In the genomic region with DNA sequence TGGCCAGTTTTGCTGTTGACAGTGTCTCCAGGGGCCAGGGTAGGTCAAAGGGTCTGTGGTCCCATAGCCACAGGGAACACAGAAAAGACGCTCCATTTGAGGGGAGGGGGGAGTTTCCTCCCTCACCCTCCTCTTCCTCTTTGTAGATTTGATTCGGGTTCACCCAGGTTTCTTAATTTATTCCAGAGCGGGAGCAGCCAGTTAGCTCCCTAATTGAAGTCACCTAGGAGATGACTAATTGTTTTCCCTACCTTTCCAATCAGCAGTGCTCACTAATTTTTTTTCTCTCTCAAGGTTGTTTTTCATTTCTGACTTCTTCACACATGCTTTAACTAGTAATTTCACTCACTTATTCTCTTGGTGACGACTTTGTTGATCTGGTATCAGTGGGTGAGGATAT, we compare ENCODE assay signal across 29 mouse cellular contexts. TPM values are rescaled to one million over a fixed set of nuclear protein-coding genes. Genes with fewer than 3 reads are reported as not detected.
A peak's percentile ranks its signal among the peaks of the same experiment; 100 is the strongest.
DNase-seq lines count a peak whose midpoint lies in the region; ATAC-seq and TF ChIP-seq lines count a peak whose summit lies in the region.
"Had no signal": no experiment of that assay in that cellular context is flagged by ENCODE, and none has a peak within 500 bp of the region (broad histone marks: within the 10 kb centered on the region; RNA-seq: fewer than 3 reads in every experiment).

Gene Zar1l (minus strand): TSS at position 101 of the 400 bp plus-strand sequence.

- ATAC-seq in forebrain, embryonic 15.5 days (replicated peaks) = no peak
- ATAC-seq: CD4-positive, CD25-positive, alpha-beta regulatory T cell, adult 4 months; forebrain, embryonic 14.5 days; forebrain, postnatal 0 days had no signal

- H3ac ChIP-seq in C2C12 (ENCODE audit: control insufficient read depth, insufficient read length, low read depth) = peak within 1 kb of the TSS; percentile 6

- no peak within 1 kb of the TSS for H3K27ac ChIP-seq in left cerebral cortex, adult 2 months
- no peak within 1 kb of the TSS for H3K27ac ChIP-seq in ES-E14 (ENCODE audit: insufficient read depth, low read depth, low read length, poor library complexity, severe bottlenecking)
- H3K27ac ChIP-seq in forebrain, embryonic 15.5 days (replicated peaks) = no peak within 1 kb of the TSS
- H3K27ac ChIP-seq: embryonic facial prominence, embryonic 13.5 days; embryonic facial prominence, embryonic 15.5 days; forebrain, embryonic 10.5 days; forebrain, embryonic 12.5 days had no signal

- H3K27me3 ChIP-seq in C2C12 (ENCODE audit: control insufficient read depth, insufficient read depth, insufficient read length) (peaks cover 14% of the 10 kb centered on the region), E14TG2a.4 (ENCODE audit: insufficient read depth, low read length) (peaks cover 14% of the 10 kb centered on the region)
- no peaks in the 10 kb centered on the region for H3K27me3 ChIP-seq in forebrain, embryonic 15.5 days
- H3K27me3 ChIP-seq: CH12.LX; embryonic facial prominence, embryonic 13.5 days; embryonic facial prominence, embryonic 15.5 days had no signal

- H3K4me3 ChIP-seq in left cerebral cortex, adult 2 months = peak within 1 kb of the TSS; percentile 7; the same call in 1 of the 2 replicates
- no peak within 1 kb of the TSS for H3K4me3 ChIP-seq in C2C12 (ENCODE audit: insufficient read depth, poor library complexity, severe bottlenecking)
- H3K4me3 ChIP-seq in E14TG2a.4 (replicated peaks; ENCODE audit: low read length) = peak within 1 kb of the TSS; percentile 66
- peak within 1 kb of the TSS; percentile 32 to 37; a peak in 2 of 4 replicates for H3K4me3 ChIP-seq in ES-E14 (ENCODE audit: insufficient read depth in 1 of 2, low read depth in 1 of 2, low read length in 2 of 2, poor library complexity in 1 of 2, severe bottlenecking in 1 of 2)
- no peak within 1 kb of the TSS for H3K4me3 ChIP-seq in forebrain, embryonic 15.5 days
- H3K4me3 ChIP-seq: embryonic facial prominence, embryonic 13.5 days; embryonic facial prominence, embryonic 15.5 days; erythroblast, embryonic 14.5 days; forebrain, embryonic 10.5 days; forebrain, embryonic 12.5 days had no signal

- no peak for DNase-seq in left cerebral cortex, adult 2 months (ENCODE audit: extremely low spot score in 1 of 2, low spot score in 2 of 2)
- no peak for DNase-seq in left cerebral cortex, adult 9 months (ENCODE audit: low spot score in 2 of 2)
- no peak for DNase-seq in ES-E14 (ENCODE audit: low read depth, low spot score)
- no peak for DNase-seq in adrenal gland, adult (ENCODE audit: inconsistent age in 2 of 2, low spot score in 1 of 2)
- DNase-seq in kidney, adult 9 months = no peak
- DNase-seq: adrenal gland, adult 8-10 months; adrenal gland, postnatal 14 days; adrenal gland, postnatal 36 days; cerebellum, adult 11-12 months; cerebellum, adult 2 months; cerebellum, adult 9-10 months; cerebellum, postnatal 10 days; cerebellum, postnatal 25 days; embryo, embryonic 11 days; forebrain, postnatal 0 days had no signal

- intact Hi-C loops in left cerebral cortex, adult 2 months (cut with DNase I) = no loop called here

- 38% methylated on average over 4 of the region's 4 CpGs for WGBS in forebrain, embryonic 15.5 days

- in situ Hi-C loops in ES-E14 (cut with MboI; ENCODE audit: low sequenced_read_pairs in 2 of 2, unreplicated experiment in 2 of 2) = no loop called here

- H3K79me3 ChIP-seq in C2C12 (ENCODE audit: low read depth) = no peaks in the 10 kb centered on the region

- H3K79me2 ChIP-seq in C2C12 (ENCODE audit: control insufficient read depth, insufficient read depth) = no peaks in the 10 kb centered on the region

- TF ChIP-seq CTCF in left cerebral cortex, adult 2 months (IDR thresholded peaks at IDR 0.05) = no peak
- TF ChIP-seq CTCF in C2C12 (IDR thresholded peaks at IDR 0.05; ENCODE audit: control insufficient read depth, insufficient read depth, insufficient read length) (no peak), E14TG2a.4 (conservative IDR thresholded peaks at IDR 0.05; ENCODE audit: low read length) (no peak)

- H3K36me3 ChIP-seq in C2C12 (ENCODE audit: control insufficient read depth, insufficient read depth) = no peaks in the 10 kb centered on the region
- H3K36me3 ChIP-seq in E14TG2a.4 (ENCODE audit: insufficient read depth, low read length) = no peaks in the 10 kb centered on the region
- H3K36me3 ChIP-seq in ES-E14 (ENCODE audit: control insufficient read depth, insufficient read depth, low read length, poor library complexity, severe bottlenecking) = no peaks in the 10 kb centered on the region
- H3K36me3 ChIP-seq in forebrain, embryonic 15.5 days = no peaks in the 10 kb centered on the region
- H3K36me3 ChIP-seq: embryonic facial prominence, embryonic 13.5 days; embryonic facial prominence, embryonic 15.5 days; forebrain, embryonic 10.5 days; forebrain, embryonic 12.5 days had no signal

- H3K4me2 ChIP-seq in forebrain, embryonic 15.5 days (replicated peaks) = no peak within 1 kb of the TSS
- H3K4me2 ChIP-seq: embryonic facial prominence, embryonic 13.5 days; embryonic facial prominence, embryonic 15.5 days; forebrain, embryonic 12.5 days had no signal

- peaks cover 5% of the 10 kb centered on the region for H3K9me3 ChIP-seq in E14TG2a.4 (ENCODE audit: low read length)
- H3K9me3 ChIP-seq in ES-E14 (ENCODE audit: control insufficient read depth, insufficient read depth, low read depth, low read length) = no peaks in the 10 kb centered on the region
- H3K9me3 ChIP-seq in forebrain, embryonic 15.5 days = no peaks in the 10 kb centered on the region
- H3K9me3 ChIP-seq: embryonic facial prominence, embryonic 13.5 days; embryonic facial prominence, embryonic 15.5 days; forebrain, embryonic 10.5 days; forebrain, embryonic 12.5 days had no signal

- H3K4me1 ChIP-seq in E14TG2a.4 (replicated peaks; ENCODE audit: low read depth, low read length) (peaks cover 32% of the 10 kb centered on the region), ES-E14 (ENCODE audit: control insufficient read depth in 2 of 2, insufficient read depth in 2 of 2, low read length in 2 of 2, poor library complexity in 1 of 2) (peaks cover 3 to 7% of the 10 kb centered on the region in 2 experiments; a peak in 1 of 4 replicates)
- peaks cover 7% of the 10 kb centered on the region for H3K4me1 ChIP-seq in forebrain, embryonic 15.5 days

- peak within 1 kb of the TSS; percentile 45 for H3K9ac ChIP-seq in ES-E14 (ENCODE audit: insufficient read depth, low read depth, low read length, poor library complexity, severe bottlenecking)
- no peak within 1 kb of the TSS for H3K9ac ChIP-seq in forebrain, embryonic 15.5 days (replicated peaks)
- H3K9ac ChIP-seq: embryonic facial prominence, embryonic 13.5 days; embryonic facial prominence, embryonic 15.5 days; forebrain, embryonic 12.5 days; forebrain, postnatal 0 days had no signal

TF ChIP-seq in C2C12, 6 proteins besides CTCF, POLR2A, EP300 and RAD21:
- TF ChIP-seq MAX (IDR thresholded peaks at IDR 0.05) = no peak
- no peak for TF ChIP-seq FOSL1 (IDR thresholded peaks at IDR 0.05; ENCODE audit: insufficient read depth, low read length, poor library complexity, severe bottlenecking)
- no peak for TF ChIP-seq MYOG (IDR thresholded peaks at IDR 0.05; ENCODE audit: control insufficient read depth, extremely low read depth, insufficient read length)
- TF ChIP-seq CEBPB (IDR thresholded peaks at IDR 0.05; ENCODE audit: low read depth) = no peak
- TF ChIP-seq USF1 (IDR thresholded peaks at IDR 0.05; ENCODE audit: low read depth) = no peak
- no peak for TF ChIP-seq MYOD1 (IDR thresholded peaks at IDR 0.05; ENCODE audit: control insufficient read depth, insufficient read length, low read depth)

TF ChIP-seq in ES-E14, 5 proteins besides CTCF, POLR2A, EP300 and RAD21:
- TF ChIP-seq ZNF384 (IDR thresholded peaks at IDR 0.05; ENCODE audit: low read depth, low read length) (no peak), CHD2 (IDR thresholded peaks at IDR 0.05; ENCODE audit: low read depth, low read length) (no peak), MAFK (IDR thresholded peaks at IDR 0.05; ENCODE audit: insufficient read depth, low read depth, low read length) (no peak), ZC3H11A (IDR thresholded peaks at IDR 0.05; ENCODE audit: borderline replicate concordance, low read depth, low read length) (no peak), HCFC1 (IDR thresholded peaks at IDR 0.05; ENCODE audit: borderline replicate concordance, insufficient read depth, low read length) (no peak)

RNA-seq across cellular contexts. Expression of gene Zar1l, which starts in this region (rescaled TPM):
- total RNA-seq in left cerebral cortex, adult 2 months (2021) = 1 to 10 TPM in 1 of 2 experiments, under 1 TPM in 1; 0.68 to 1.2 TPM
- polyA plus RNA-seq in C2C12 (2012; fragmentation: generic; extraction: Trizol) = not detected
- total RNA-seq in ES-E14 (2012; rRNA removed) = not detected in 2 replicates
- polyA plus RNA-seq in forebrain, embryonic 15.5 days (2015; fragmentation: Nextera tagmentation; extraction: Ambion mirVana) = not detected in 2 replicates
- total RNA-seq: adrenal gland, adult 18-20 months; adrenal gland, adult 8-10 months; adrenal gland, postnatal 14 days; adrenal gland, postnatal 36 days; CH12.LX; MEL had no signal
- polyA plus RNA-seq: CD4-positive, CD25-positive, alpha-beta regulatory T cell, adult 4 months; cerebellum, adult 2 months; embryonic facial prominence, embryonic 11.5 days; embryonic facial prominence, embryonic 13.5 days; embryonic facial prominence, embryonic 15.5 days; erythroblast, embryonic 14.5 days; forebrain, embryonic 10.5 days; forebrain, embryonic 12.5 days; forebrain, embryonic 14.5 days; forebrain, postnatal 0 days had no signal

Comparison
In these comparisons a context has a peak if more than half of its experiments do, and no peak if none do; other contexts are left out.
1. H3K4me3 ChIP-seq: peak in left cerebral cortex, adult 2 months (single experiment), E14TG2a.4 (single experiment) and ES-E14 (2 of 2); none in C2C12 (single experiment) and forebrain, embryonic 15.5 days (single experiment).